Mouse (Mus musculus): ENCODE measurements around the gene Qrich2. TPM values are rescaled to one million over a fixed set of nuclear protein-coding genes. Genes with fewer than 3 reads are reported as not detected.
"Not testable (repeated sequence)": the region's sequence is repeated elsewhere in the genome, so short reads cannot be mapped to it uniquely, and the experiment has no call there.

Gene Qrich2
- polyA plus RNA-seq, 1 experiment from 2014 or later: not detected

GRCm38 (mm10) chr11:116501005-116501746, 35.1 kb upstream of the Qrich2 start:
- H3K27ac ChIP-seq (replicated peaks): peak overlapping the region; percentile 20; the same call in 1 of the 2 replicates
- 21% methylated on average over 7 of the region's 7 CpGs for WGBS (ENCODE audit: insufficient replicate concordance)

GRCm38 (mm10) chr11:116499018-116499417, 33.0 kb upstream of the Qrich2 start:
- peaks cover 19% of the 10 kb centered on the region for H3K4me1 ChIP-seq (replicated peaks)
- H3K9ac ChIP-seq: no peak overlapping the region
- WGBS (ENCODE audit: insufficient replicate concordance): 46% methylated on average over 6 of the region's 6 CpGs
- H3K9me3 ChIP-seq (replicated peaks): no peaks in the 10 kb centered on the region
- no peak overlapping the region for H3K27ac ChIP-seq (replicated peaks)
- H3K36me3 ChIP-seq (replicated peaks): no peaks in the 10 kb centered on the region; the same call in 1 of the 2 replicates
- no peaks in the 10 kb centered on the region for H3K27me3 ChIP-seq
- H3K4me2 ChIP-seq: peak overlapping the region; percentile 48
- H3K4me3 ChIP-seq (replicated peaks): no peak overlapping the region
- no peak for ATAC-seq (ENCODE audit: insufficient read depth)

More at GRCm38 (mm10) chr11:116501005-116501746, 35.1 kb upstream of the Qrich2 start:
- no peaks in the 10 kb centered on the region; the same call in 1 of the 2 replicates for H3K36me3 ChIP-seq (replicated peaks)
- H3K9ac ChIP-seq: no peak overlapping the region
- peaks cover 35% of the 10 kb centered on the region for H3K4me1 ChIP-seq (replicated peaks)
- H3K4me3 ChIP-seq (replicated peaks): no peak overlapping the region
- no peaks in the 10 kb centered on the region for H3K9me3 ChIP-seq (replicated peaks)
- no peaks in the 10 kb centered on the region for H3K27me3 ChIP-seq
- H3K4me2 ChIP-seq: no peak overlapping the region
- ATAC-seq (ENCODE audit: insufficient read depth): 0 out of 2 replicates have a peak, but pooled peaks have one; percentile 11

- H3K9ac ChIP-seq: no peak overlapping the region
These were observed 32.6 kb upstream of the Qrich2 start for GRCm38 (mm10) chr11:116498596-116498995.

GRCm38 (mm10) chr11:116497313-116497712, 31.3 kb upstream of the Qrich2 start:
- WGBS (ENCODE audit: insufficient replicate concordance): 22% methylated on average over 4 of the region's 4 CpGs
- H3K4me1 ChIP-seq (replicated peaks): peaks cover 30% of the 10 kb centered on the region

More at GRCm38 (mm10) chr11:116498596-116498995, 32.6 kb upstream of the Qrich2 start:
- Histone ChIP-seq H3K36me3 (replicated peaks) (no peaks in the 10 kb centered on the region; the same call in 1 of the 2 replicates), H3K9me3 (replicated peaks) (no peaks in the 10 kb centered on the region), H3K4me2 (peak overlapping the region; percentile 48), H3K4me1 (replicated peaks) (peaks cover 24% of the 10 kb centered on the region), H3K4me3 (replicated peaks) (0 out of 2 replicates have a peak overlapping the region, but pooled peaks have one; percentile 12), H3K27ac (replicated peaks) (no peak overlapping the region), H3K27me3 (no peaks in the 10 kb centered on the region)
- no peak for ATAC-seq (ENCODE audit: insufficient read depth)
- 40% methylated on average over 34 of the region's 34 CpGs for WGBS (ENCODE audit: insufficient replicate concordance)

GRCm38 (mm10) chr11:116494474-116495174, 28.6 kb upstream of the Qrich2 start:
- no peak overlapping the region for H3K4me2 ChIP-seq
- no peaks in the 10 kb centered on the region for H3K36me3 ChIP-seq (replicated peaks)
- H3K9me3 ChIP-seq (replicated peaks): no peaks in the 10 kb centered on the region
- H3K27ac ChIP-seq (replicated peaks): no peak overlapping the region
- ATAC-seq (ENCODE audit: insufficient read depth): no peak
- H3K9ac ChIP-seq: no peak overlapping the region
- 58% methylated on average over 13 of the region's 13 CpGs for WGBS (ENCODE audit: insufficient replicate concordance)
- no peaks in the 10 kb centered on the region for H3K27me3 ChIP-seq
- peaks cover 30% of the 10 kb centered on the region for H3K4me1 ChIP-seq (replicated peaks)
- H3K4me3 ChIP-seq (replicated peaks): no peak overlapping the region

More at GRCm38 (mm10) chr11:116497313-116497712, 31.3 kb upstream of the Qrich2 start:
- H3K27me3 ChIP-seq: no peaks in the 10 kb centered on the region
- no peak for ATAC-seq (ENCODE audit: insufficient read depth)
- no peaks in the 10 kb centered on the region; the same call in 1 of the 2 replicates for H3K36me3 ChIP-seq (replicated peaks)
- no peak overlapping the region for H3K4me3 ChIP-seq (replicated peaks)
- no peak overlapping the region for H3K27ac ChIP-seq (replicated peaks)
- no peaks in the 10 kb centered on the region for H3K9me3 ChIP-seq (replicated peaks)
- H3K4me2 ChIP-seq: no peak overlapping the region
- H3K9ac ChIP-seq: no peak overlapping the region

- Histone ChIP-seq H3K4me2 (no peak within 1 kb of the TSS), H3K4me3 (replicated peaks) (no peak within 1 kb of the TSS), H3K9ac (no peak within 1 kb of the TSS), H3K36me3 (replicated peaks) (no peaks in the 10 kb centered on the region), H3K27me3 (no peaks in the 10 kb centered on the region), H3K4me1 (replicated peaks) (peaks cover 38% of the 10 kb centered on the region), H3K9me3 (replicated peaks) (no peaks in the 10 kb centered on the region), H3K27ac (replicated peaks) (no peak within 1 kb of the TSS)
- WGBS (ENCODE audit: insufficient replicate concordance): 24% methylated on average over 4 of the region's 4 CpGs
- ATAC-seq (ENCODE audit: insufficient read depth): no peak
These were observed 27.8 kb upstream of the Qrich2 start, which contains the start of gene Prpsap1 for GRCm38 (mm10) chr11:116493795-116494252. TSS of gene Prpsap1 (minus strand) at chr11:116494202.

GRCm38 (mm10) chr11:116493191-116493590, 27.1 kb upstream of the Qrich2 start:
- WGBS (ENCODE audit: insufficient replicate concordance): 46% methylated on average over 5 of the region's 5 CpGs
- H3K4me3 ChIP-seq (replicated peaks): no peak overlapping the region
- no peak overlapping the region for H3K9ac ChIP-seq
- no peak overlapping the region for H3K4me2 ChIP-seq
- no peaks in the 10 kb centered on the region for H3K36me3 ChIP-seq (replicated peaks)
- ATAC-seq (ENCODE audit: insufficient read depth): no peak
- peaks cover 36% of the 10 kb centered on the region for H3K4me1 ChIP-seq (replicated peaks)
- H3K27ac ChIP-seq (replicated peaks): no peak overlapping the region
- no peaks in the 10 kb centered on the region for H3K9me3 ChIP-seq (replicated peaks)
- no peaks in the 10 kb centered on the region for H3K27me3 ChIP-seq

DNA sequence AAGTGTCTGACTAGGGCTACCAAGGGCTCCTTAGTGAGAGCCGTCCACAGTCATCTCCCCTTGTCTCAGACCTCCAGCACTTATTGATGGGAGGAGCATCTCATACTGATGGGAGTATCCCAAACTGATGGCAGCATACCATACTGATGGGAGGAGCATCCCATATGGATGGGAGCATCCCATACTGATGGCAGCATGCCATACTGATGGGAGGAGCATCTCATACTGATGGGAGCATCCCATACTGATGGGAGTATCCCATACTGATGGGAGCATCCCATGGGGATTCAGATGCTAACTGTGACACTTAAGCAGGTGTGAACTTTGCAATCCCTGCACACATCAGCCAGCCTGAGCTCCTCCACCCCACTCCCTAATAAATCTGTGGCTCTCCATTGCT, 26.5 kb upstream of the Qrich2 start:
- WGBS (ENCODE audit: insufficient replicate concordance): 68% methylated on average over 1 of the region's 1 CpGs
- peaks cover 36% of the 10 kb centered on the region for H3K4me1 ChIP-seq (replicated peaks)
- H3K9me3 ChIP-seq (replicated peaks); H3K36me3 ChIP-seq (replicated peaks); H3K27ac ChIP-seq (replicated peaks); H3K4me2 ChIP-seq; H3K4me3 ChIP-seq (replicated peaks); ATAC-seq (ENCODE audit: insufficient read depth); H3K9ac ChIP-seq; H3K27me3 ChIP-seq: not testable (repeated sequence)

- peaks cover 36% of the 10 kb centered on the region for H3K4me1 ChIP-seq (replicated peaks)
- no peak for ATAC-seq (ENCODE audit: insufficient read depth)
- peaks cover 14% of the 10 kb centered on the region for H3K36me3 ChIP-seq (replicated peaks)
- peak overlapping the region; percentile 99; the same call in 1 of the 2 replicates for H3K4me2 ChIP-seq
- H3K27me3 ChIP-seq: no peaks in the 10 kb centered on the region
- no peak overlapping the region for H3K4me3 ChIP-seq (replicated peaks)
- no peaks in the 10 kb centered on the region for H3K9me3 ChIP-seq (replicated peaks)
- peak overlapping the region; percentile 91; the same call in 1 of the 2 replicates for H3K9ac ChIP-seq
- H3K27ac ChIP-seq (replicated peaks): no peak overlapping the region
- 55% methylated on average over 6 of the region's 6 CpGs for WGBS (ENCODE audit: insufficient replicate concordance)
These were observed 25.3 kb upstream of the Qrich2 start for GRCm38 (mm10) chr11:116491338-116491737.

GRCm38 (mm10) chr11:116490232-116491107, 24.4 kb upstream of the Qrich2 start:
- Histone ChIP-seq H3K4me1 (replicated peaks) (peaks cover 36% of the 10 kb centered on the region), H3K27me3 (no peaks in the 10 kb centered on the region), H3K36me3 (replicated peaks) (peaks cover 23% of the 10 kb centered on the region), H3K27ac (replicated peaks) (peak overlapping the region; percentile 83), H3K4me2 (peak overlapping the region; percentile 99), H3K9me3 (replicated peaks) (no peaks in the 10 kb centered on the region), H3K4me3 (replicated peaks) (peak overlapping the region; percentile 94), H3K9ac (peak overlapping the region; percentile 91)
- ATAC-seq (ENCODE audit: insufficient read depth): peak; percentile 90
- under 1% methylated on average over 62 of the region's 62 CpGs for WGBS (ENCODE audit: insufficient replicate concordance)

Data from liver, embryonic 15.5 days (tissue).